Mouse (Mus musculus) neural tube, embryonic 14.5 days (tissue): ENCODE measurements around the gene Fam81a. TPM values are rescaled to one million over a fixed set of nuclear protein-coding genes. Genes with fewer than 3 reads are reported as not detected.

Experiments
- ATAC-seq: fragments of 200-750 bp; cut with Nextera tagmentation; 2 replicates; pipeline ENCODE4 v1.8.0; 2017; ENCODE audit warnings: low read depth, mild to moderate bottlenecking, moderate TSS enrichment, moderate library complexity
- H3K27ac ChIP-seq: fragments of 300-500 bp; sonication (generic); 2 replicates; pipeline ENCODE4 v1.5.1; 2014; ENCODE audit warnings: low read depth, mild to moderate bottlenecking, control low read depth, low read length, moderate library complexity, mixed read lengths
- H3K27me3 ChIP-seq: fragments of 300-500 bp; sonication (generic); 2 replicates; pipeline ENCODE4 v1.6.1; 2014; ENCODE audit warnings: low read length; ENCODE audit not compliant: control insufficient read depth, insufficient read depth
- H3K36me3 ChIP-seq: fragments of 300-500 bp; sonication (generic); 2 replicates; pipeline ENCODE4 v1.6.1; 2014; ENCODE audit warnings: low read length, mixed read lengths; ENCODE audit not compliant: control insufficient read depth, insufficient read depth
- H3K4me1 ChIP-seq: fragments of 300-500 bp; sonication (generic); 2 replicates; pipeline ENCODE4 v1.6.1; 2014; ENCODE audit warnings: low read length; ENCODE audit not compliant: control insufficient read depth, insufficient read depth
- H3K4me2 ChIP-seq: fragments of 300-500 bp; sonication (generic); 2 replicates; pipeline ENCODE4 v1.6.1; 2014; ENCODE audit warnings: mild to moderate bottlenecking, low read depth, low read length, control low read depth
- H3K4me3 ChIP-seq: fragments of 300-500 bp; sonication (generic); 2 replicates; pipeline ENCODE4 v1.5.1; 2014; ENCODE audit warnings: low read depth, low read length, control low read depth, mixed read lengths
- H3K9ac ChIP-seq: fragments of 300-500 bp; sonication (generic); replicated peaks from 2 replicates; pipeline ENCODE4 v1.6.1; 2014; ENCODE audit warnings: low read depth, mild to moderate bottlenecking, control low read depth, low read length, mixed read lengths
- H3K9me3 ChIP-seq: fragments of 300-500 bp; sonication (generic); 2 replicates; pipeline ENCODE4 v1.6.1; 2016; ENCODE audit warnings: low read length; ENCODE audit not compliant: control insufficient read depth
- WGBS: fragments of 180-500 bp; shearing (Covaris S2); extraction: QIAGEN DNeasy Blood & Tissue Kit; methylation state at CpG from one replicate; pipeline ENCODE4 v1.1.7; 2014; 5-methylcytosine and 5-hydroxymethylcytosine counted together
- polyA plus RNA-seq: library from polyadenylated mRNA; unstranded; fragments of >200 nt; fragmentation: Nextera tagmentation; extraction: Ambion mirVana; gene quantifications from 2 replicates; pipeline ENCODE4 v1.2.1, GENCODE M21; 2014

Fam81a gene
- polyA plus RNA-seq, 1 experiment from 2014 or later = 8.7 TPM

GRCm38 (mm10) chr9:70042935-70043334, 99.4 kb downstream of the Fam81a start:
- Histone ChIP-seq H3K9me3 (no peaks in the 10 kb centered on the region), H3K27me3 (no peaks in the 10 kb centered on the region), H3K36me3 (no peaks in the 10 kb centered on the region), H3K4me1 (no peaks in the 10 kb centered on the region), H3K4me3 (no peak overlapping the region), H3K4me2 (no peak overlapping the region), H3K27ac (no peak overlapping the region), H3K9ac (no peak overlapping the region)
- no peak for ATAC-seq
- WGBS = 64% methylated on average over 1 of the region's 1 CpGs

GRCm38 (mm10) chr9:70042137-70042536, 100.2 kb downstream of the Fam81a start:
- no peak overlapping the region for H3K27ac ChIP-seq
- H3K27me3 ChIP-seq = no peaks in the 10 kb centered on the region
- H3K9me3 ChIP-seq = no peaks in the 10 kb centered on the region
- H3K36me3 ChIP-seq = no peaks in the 10 kb centered on the region
- no peak overlapping the region for H3K4me2 ChIP-seq
- H3K9ac ChIP-seq = no peak overlapping the region
- ATAC-seq = no peak
- WGBS = 92% methylated on average over 4 of the region's 4 CpGs
- H3K4me1 ChIP-seq = no peaks in the 10 kb centered on the region
- no peak overlapping the region for H3K4me3 ChIP-seq

GRCm38 (mm10) chr9:70040570-70040969, 101.8 kb downstream of the Fam81a start:
- H3K9me3 ChIP-seq = no peaks in the 10 kb centered on the region
- H3K4me2 ChIP-seq = no peak overlapping the region
- no peak overlapping the region for H3K4me3 ChIP-seq
- H3K27ac ChIP-seq = no peak overlapping the region
- H3K27me3 ChIP-seq = no peaks in the 10 kb centered on the region
- no peaks in the 10 kb centered on the region for H3K36me3 ChIP-seq
- 87% methylated on average over 11 of the region's 11 CpGs for WGBS
- no peaks in the 10 kb centered on the region for H3K4me1 ChIP-seq
- ATAC-seq = no peak
- no peak overlapping the region for H3K9ac ChIP-seq

GRCm38 (mm10) chr9:70039597-70040385, 102.6 kb downstream of the Fam81a start:
- H3K9ac ChIP-seq = no peak overlapping the region
- H3K36me3 ChIP-seq = no peaks in the 10 kb centered on the region
- no peak overlapping the region for H3K4me2 ChIP-seq
- no peak for ATAC-seq
- no peak overlapping the region for H3K27ac ChIP-seq
- 90% methylated on average over 6 of the region's 6 CpGs for whole genome bisulfite sequencing
- no peaks in the 10 kb centered on the region for H3K9me3 ChIP-seq
- no peaks in the 10 kb centered on the region for H3K27me3 ChIP-seq
- H3K4me1 ChIP-seq = no peaks in the 10 kb centered on the region
- no peak overlapping the region for H3K4me3 ChIP-seq

Other genes with a start within 250 kb of the Fam81a start
- 57.4 and 75.1 TPM in 2 replicates for gene Bnip2, start 153.1 kb downstream of the Fam81a start, polyA plus RNA-seq
- gene Gtf2a2, start 130.0 kb downstream of the Fam81a start, polyA plus RNA-seq = 229 and 238 TPM in 2 replicates
- gene Gcnt3, start 104.5 kb downstream of the Fam81a start, polyA plus RNA-seq = not detected in 2 replicates
- 3.6 and 6.4 TPM in 2 replicates for gene Myo1e, start 64.8 kb upstream of the Fam81a start, polyA plus RNA-seq